Mouse (Mus musculus): ENCODE measurements around the gene Ywhaq.

Gene Ywhaq

DNA sequence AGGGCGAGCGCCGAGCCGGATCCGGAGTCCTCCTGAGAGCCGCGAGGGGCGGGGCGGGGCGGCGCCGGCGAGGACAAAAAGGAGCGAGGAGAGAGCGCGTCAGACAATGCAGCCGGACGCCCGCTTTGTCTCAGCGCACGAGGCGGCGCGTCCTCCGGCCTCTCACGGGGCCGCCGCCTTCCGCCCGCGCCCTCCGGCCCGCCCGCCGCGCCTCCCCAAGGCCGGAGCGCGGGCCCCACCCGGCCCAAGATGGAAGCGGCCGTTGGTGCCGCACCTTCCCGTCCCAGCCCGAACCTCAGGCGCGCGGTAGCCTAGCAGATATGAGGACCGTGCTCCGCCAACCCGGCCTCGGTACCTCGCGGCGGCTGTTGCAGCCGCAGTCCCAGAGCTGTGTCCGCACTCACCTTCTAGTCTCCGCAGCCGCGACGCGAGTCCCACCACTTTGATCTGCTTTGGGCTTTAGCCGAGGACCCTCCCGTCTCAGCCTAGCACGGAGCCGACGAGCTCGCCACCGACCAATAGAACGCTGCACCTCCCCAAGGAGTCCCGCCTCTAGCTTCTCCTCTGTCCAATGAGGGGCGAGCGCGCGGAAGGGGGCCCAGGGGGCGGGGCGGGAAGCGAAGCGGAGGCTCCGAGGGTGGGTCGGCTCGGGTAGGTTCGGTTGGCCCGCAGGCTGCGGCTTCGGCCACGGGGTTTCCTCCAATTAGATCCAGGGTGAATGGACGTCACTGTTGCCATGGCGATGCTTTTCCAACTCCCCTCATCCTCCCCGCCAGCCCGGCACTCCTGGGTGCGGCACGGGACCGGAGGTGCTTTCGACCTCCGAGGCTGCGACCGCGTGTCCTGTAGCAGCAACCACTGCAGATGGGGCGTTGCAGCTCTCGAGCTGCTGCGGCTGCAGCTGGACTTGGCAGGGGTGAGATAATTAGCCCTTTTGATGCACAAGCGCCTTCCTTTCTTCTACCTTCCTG, at the start of gene Ywhaq:
Ywhaq (minus strand) TSS at position 538 of the 971 bp plus-strand sequence.
- peak; percentile 94 for ATAC-seq (ENCODE audit: insufficient number of reproducible peaks, low FRiP score, low TSS enrichment)

- no peak for ATAC-seq (ENCODE audit: insufficient number of reproducible peaks, low FRiP score, low TSS enrichment)
These were observed 46.0 kb upstream of the Ywhaq start for GRCm38 (mm10) chr12:21463448-21463891.

GRCm38 (mm10) chr12:21462658-21463057, 45.2 kb upstream of the Ywhaq start:
- no peak for ATAC-seq (ENCODE audit: insufficient number of reproducible peaks, low FRiP score, low TSS enrichment)

DNA sequence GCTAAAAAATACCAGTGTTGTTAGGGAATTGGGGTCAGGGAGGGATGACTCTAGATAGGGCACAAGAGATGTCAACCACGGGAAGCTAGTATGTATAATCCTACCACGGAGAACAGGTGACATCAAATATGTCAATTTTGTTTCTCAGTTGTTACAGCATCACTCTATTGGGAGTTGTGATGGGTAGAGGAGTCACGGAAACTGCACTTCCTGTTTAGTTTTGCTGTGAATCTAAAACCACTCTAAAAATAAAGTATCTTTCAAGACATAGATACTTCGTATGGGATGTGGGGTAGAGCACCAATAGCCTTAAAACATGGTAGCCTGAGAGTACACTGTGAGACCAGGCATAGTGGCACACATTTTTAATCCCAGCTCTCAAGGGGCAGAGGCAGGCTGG, 42.2 kb upstream of the Ywhaq start:
- ATAC-seq (ENCODE audit: insufficient number of reproducible peaks, low FRiP score, low TSS enrichment): no peak

GRCm38 (mm10) chr12:21456021-21456420, 38.6 kb upstream of the Ywhaq start:
- no peak for ATAC-seq (ENCODE audit: insufficient number of reproducible peaks, low FRiP score, low TSS enrichment)

- no peak for ATAC-seq (ENCODE audit: insufficient number of reproducible peaks, low FRiP score, low TSS enrichment)
These were observed 34.3 kb upstream of the Ywhaq start for GRCm38 (mm10) chr12:21451752-21452151.

- no peak for ATAC-seq (ENCODE audit: insufficient number of reproducible peaks, low FRiP score, low TSS enrichment)
These were observed 33.9 kb upstream of the Ywhaq start for GRCm38 (mm10) chr12:21451351-21451750.

DNA sequence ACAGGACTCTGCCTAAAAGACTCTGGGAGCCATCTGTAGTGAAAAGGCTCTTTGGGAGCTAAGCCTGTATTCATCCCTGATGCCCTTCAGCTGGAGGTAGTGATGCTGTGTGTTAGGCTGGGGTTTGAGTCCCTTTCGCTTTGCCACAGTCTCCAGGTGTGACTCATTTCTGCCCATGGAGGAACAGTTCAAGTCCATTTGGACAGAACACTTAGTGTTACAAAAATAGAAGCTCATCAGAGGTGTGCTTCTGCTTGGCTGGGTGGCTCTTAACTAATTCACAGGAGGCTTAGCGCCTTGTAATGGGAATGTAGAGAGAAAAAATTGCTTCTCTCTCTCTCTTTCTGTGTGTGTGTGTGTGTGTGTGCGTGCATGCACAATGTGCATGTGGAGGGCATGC, 26.3 kb upstream of the Ywhaq start:
- peak; percentile 45; the same call in 1 of the 2 replicates for ATAC-seq (ENCODE audit: insufficient number of reproducible peaks, low FRiP score, low TSS enrichment)

GRCm38 (mm10) chr12:21441870-21442269, 24.4 kb upstream of the Ywhaq start:
- no peak for ATAC-seq (ENCODE audit: insufficient number of reproducible peaks, low FRiP score, low TSS enrichment)

- no peak for ATAC-seq (ENCODE audit: insufficient number of reproducible peaks, low FRiP score, low TSS enrichment)
These were observed 22.0 kb upstream of the Ywhaq start for GRCm38 (mm10) chr12:21439428-21439827.

DNA sequence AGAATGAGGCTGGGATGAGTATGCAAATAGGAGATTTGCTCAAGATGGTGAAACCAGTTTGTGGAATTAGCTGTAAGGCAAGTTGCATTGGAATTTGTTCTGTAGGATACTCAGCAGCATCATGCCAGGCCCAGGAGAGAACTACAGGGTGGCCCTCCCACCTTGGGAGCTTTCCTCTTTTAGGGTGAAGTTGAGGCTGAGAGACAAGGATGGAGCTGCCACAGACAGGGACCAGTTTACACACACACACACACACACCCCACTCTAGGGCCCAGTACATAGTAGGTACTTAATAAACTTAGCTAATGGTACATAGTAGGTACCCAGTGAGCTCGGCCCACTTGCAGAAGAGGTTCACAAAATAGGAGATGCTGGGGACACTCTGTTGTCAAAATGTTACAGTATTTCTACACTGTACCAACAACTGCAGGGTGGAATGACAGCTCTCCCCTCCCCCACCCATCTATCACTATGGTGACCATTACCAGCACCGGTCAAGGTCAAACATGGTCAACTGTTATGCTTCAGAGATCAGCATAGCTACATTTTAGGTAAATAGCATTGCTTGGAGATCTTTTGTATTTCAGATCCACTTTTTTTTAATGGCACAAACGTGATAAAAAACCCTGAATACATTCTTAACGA, 21.4 kb upstream of the Ywhaq start:
- ATAC-seq (ENCODE audit: insufficient number of reproducible peaks, low FRiP score, low TSS enrichment): no peak

GRCm38 (mm10) chr12:21438294-21438693, 20.9 kb upstream of the Ywhaq start:
- ATAC-seq (ENCODE audit: insufficient number of reproducible peaks, low FRiP score, low TSS enrichment): no peak

GRCm38 (mm10) chr12:21431950-21432349, 14.5 kb upstream of the Ywhaq start:
- ATAC-seq (ENCODE audit: insufficient number of reproducible peaks, low FRiP score, low TSS enrichment): no peak

DNA sequence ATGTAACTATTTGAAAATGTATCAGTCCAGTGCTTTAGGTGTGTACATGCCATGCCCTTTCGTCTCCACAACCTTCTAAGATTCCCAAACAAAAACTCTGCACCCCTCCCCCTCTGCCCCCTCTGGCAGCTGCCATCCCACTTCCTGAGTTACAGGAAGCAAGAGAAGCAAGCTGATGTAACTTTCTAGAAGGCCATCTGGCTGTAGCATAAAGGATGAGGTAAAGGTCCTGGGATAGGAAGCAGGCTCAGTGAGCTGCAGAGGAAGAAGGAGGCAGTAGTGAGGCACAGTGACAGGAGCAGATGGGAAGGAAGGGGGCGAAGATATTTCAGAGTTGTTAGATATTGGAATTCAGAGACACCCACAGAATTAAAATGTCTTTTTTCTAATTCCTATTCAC, 13.6 kb upstream of the Ywhaq start:
- ATAC-seq (ENCODE audit: insufficient number of reproducible peaks, low FRiP score, low TSS enrichment): no peak

DNA sequence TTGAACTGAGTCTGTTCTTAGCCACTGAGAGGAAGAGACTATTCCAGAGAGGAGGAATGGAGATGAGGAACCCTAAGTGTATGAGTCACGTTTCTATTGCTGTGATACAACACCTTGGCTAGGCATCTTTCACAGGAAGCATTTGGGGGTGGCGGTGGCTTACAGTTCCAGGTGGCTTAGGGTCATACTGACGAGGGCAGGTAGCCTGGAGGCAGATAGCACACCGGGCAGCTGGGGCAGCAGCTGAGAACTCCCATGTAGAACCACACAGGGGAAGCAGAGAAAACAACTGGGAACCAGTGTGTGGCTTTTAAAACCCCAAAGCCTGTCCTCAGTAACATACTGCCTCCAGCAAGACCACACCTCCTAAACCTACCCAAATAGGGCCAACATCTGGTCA, 12.7 kb upstream of the Ywhaq start:
- ATAC-seq (ENCODE audit: insufficient number of reproducible peaks, low FRiP score, low TSS enrichment): no peak

DNA sequence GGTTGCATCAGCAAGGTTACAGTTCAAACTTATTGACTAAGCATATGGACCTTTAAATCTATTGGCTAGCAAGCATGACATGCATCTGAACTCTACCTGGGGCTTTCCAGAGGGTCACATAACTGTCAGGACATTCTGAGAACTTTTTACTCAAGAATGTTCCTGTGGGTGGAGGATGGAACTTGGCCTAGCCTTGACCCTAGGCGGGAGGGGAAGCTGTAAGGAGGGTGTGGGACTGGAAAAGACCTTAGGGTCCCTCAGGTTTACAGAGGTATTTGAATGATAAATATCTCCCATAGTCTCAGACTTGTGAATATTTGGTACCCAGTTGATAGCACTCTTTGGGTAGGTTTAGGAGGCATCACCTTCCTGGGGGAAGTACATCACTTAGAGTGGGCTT, 11.6 kb upstream of the Ywhaq start:
- ATAC-seq (ENCODE audit: insufficient number of reproducible peaks, low FRiP score, low TSS enrichment): no peak

DNA sequence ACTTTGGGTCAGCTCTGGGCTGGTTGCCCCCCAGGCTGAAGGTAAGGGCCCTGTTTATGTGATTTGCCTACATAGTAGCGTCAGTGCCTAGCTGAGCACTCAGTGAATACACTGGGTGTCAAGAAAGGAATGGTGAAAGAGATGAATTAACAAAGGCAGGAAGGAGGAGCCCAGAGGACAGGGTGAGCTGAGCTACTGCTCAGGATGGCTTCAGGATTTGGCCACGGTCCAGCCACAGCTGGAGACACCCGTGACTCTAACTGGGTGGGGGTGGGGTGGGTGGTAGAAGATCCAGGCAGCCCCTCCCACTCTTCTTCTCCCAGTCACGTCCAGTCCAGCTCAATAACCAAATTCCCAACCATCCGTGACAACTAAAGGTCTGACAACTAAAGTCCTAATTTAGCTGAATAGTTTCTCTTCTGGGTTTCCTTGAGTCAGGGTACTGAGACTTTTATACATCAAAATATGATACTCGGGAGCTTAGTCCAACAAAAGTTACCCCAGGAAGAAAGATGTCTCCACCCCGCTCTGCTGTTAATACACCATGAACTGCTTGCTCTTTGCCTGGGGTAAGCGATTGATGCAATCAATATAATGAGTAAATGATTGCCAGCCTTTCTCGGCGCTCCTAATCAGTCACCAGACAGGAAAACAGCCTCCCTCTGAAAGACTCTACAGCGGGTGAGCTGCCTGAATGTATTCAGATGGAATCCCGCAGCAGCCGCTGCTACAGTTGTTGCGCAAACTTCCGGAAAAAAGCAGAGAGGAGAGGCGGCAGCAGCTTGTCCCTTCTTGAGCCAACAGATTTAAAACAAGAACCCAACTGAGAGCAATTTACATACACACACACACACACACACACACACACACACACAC, 8.9 kb upstream of the Ywhaq start:
- ATAC-seq (ENCODE audit: insufficient number of reproducible peaks, low FRiP score, low TSS enrichment): no peak

DNA sequence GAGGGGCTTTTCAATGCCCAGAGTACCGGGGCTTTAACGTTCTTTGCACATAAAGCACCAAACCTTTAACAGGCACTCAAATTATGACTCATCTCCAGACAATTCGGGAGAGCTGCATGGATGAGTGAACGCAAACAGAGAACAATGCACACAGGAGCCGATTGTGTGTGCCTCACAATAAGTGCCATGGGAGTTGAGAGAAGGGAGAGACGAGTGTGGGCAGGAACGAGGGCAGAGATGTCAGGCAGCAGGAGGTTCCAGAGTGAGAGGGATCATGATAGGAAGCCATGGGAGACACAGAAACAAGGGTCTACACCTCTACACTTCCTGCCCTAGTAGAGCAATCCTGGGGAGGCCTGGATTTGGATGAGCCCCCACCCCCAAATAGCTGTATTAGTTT, 7.2 kb upstream of the Ywhaq start:
- ATAC-seq (ENCODE audit: insufficient number of reproducible peaks, low FRiP score, low TSS enrichment): no peak

GRCm38 (mm10) chr12:21418621-21419131, 1.2 kb upstream of the Ywhaq start:
- ATAC-seq (ENCODE audit: insufficient number of reproducible peaks, low FRiP score, low TSS enrichment): no peak

DNA sequence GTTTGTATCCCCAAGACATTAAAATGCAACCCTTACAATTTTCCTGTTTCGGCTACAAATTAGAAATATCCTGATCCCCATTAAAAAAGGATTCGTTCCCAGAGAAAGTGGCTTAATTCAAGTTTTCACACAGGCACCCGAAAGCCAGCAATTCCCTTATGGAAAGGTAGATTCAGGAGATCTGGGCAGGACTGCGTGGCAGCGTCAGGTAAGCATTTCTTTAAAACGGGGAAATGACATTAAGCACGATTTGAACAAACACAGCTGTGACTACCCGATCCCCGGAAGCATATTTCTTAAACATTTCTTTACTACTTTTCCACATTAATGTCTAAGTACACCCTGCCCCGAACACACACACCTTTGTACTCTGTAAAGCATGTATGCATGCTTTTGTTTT, 646 bp upstream of the Ywhaq start:
- ATAC-seq (ENCODE audit: insufficient number of reproducible peaks, low FRiP score, low TSS enrichment): no peak
